Mouse (Mus musculus) limb, embryonic 14.5 days (tissue): ENCODE data around the gene Paox. TPM values are rescaled to one million over a fixed set of nuclear protein-coding genes. Genes with fewer than 3 reads are reported as not detected.
"Not testable (repeated sequence)": the region's sequence is repeated elsewhere in the genome, so short reads cannot be mapped to it uniquely, and the experiment has no call there.

Source experiments
- ATAC-seq: fragments of 200-750 bp; cut with Nextera tagmentation; 2 replicates; pipeline ENCODE4 v1.8.0; 2017; ENCODE audit warnings: low read depth, moderate number of reproducible peaks, moderate TSS enrichment; ENCODE audit not compliant: low FRiP score
- DNase-seq: peaks from one replicate; pipeline ENCODE4 v3.0.0-alpha.2; 2015; ENCODE audit warnings: low spot score
- H3K27ac ChIP-seq: fragments of 300-500 bp; sonication (generic); replicated peaks from 2 replicates; pipeline ENCODE4 v1.5.1; 2014; ENCODE audit warnings: low read depth, mild to moderate bottlenecking, low read length, moderate library complexity, mixed read lengths
- H3K27me3 ChIP-seq: fragments of 300-500 bp; sonication (generic); 2 replicates; pipeline ENCODE4 v1.6.1; 2014; ENCODE audit warnings: low read length, mixed read lengths; ENCODE audit not compliant: control insufficient read depth, insufficient read depth
- H3K36me3 ChIP-seq: fragments of 300-500 bp; sonication (generic); 2 replicates; pipeline ENCODE4 v1.6.1; 2014; ENCODE audit warnings: mild to moderate bottlenecking, low read length, moderate library complexity, mixed read lengths; ENCODE audit not compliant: control insufficient read depth, insufficient read depth
- H3K4me1 ChIP-seq: fragments of 300-500 bp; sonication (generic); 2 replicates; pipeline ENCODE4 v1.6.1; 2014; ENCODE audit warnings: antibody characterized with exemption, low read length, mixed read lengths; ENCODE audit not compliant: control insufficient read depth, insufficient read depth
- H3K4me2 ChIP-seq: fragments of 300-500 bp; sonication (generic); replicated peaks from 2 replicates; pipeline ENCODE4 v1.6.1; 2014; ENCODE audit warnings: low read depth, mild to moderate bottlenecking, low read length, moderate library complexity; ENCODE audit not compliant: severe bottlenecking
- H3K4me3 ChIP-seq: fragments of 300-500 bp; sonication (generic); replicated peaks from 2 replicates; pipeline ENCODE4 v1.5.1; 2014; ENCODE audit warnings: low read length
- H3K9ac ChIP-seq: fragments of 300-500 bp; sonication (generic); 2 replicates; pipeline ENCODE4 v1.6.1; 2014; ENCODE audit warnings: mild to moderate bottlenecking, low read depth, low read length, moderate library complexity; ENCODE audit not compliant: severe bottlenecking
- H3K9me3 ChIP-seq: fragments of 300-500 bp; sonication (generic); 2 replicates; pipeline ENCODE4 v1.6.1; 2016; ENCODE audit warnings: low read length; ENCODE audit not compliant: control insufficient read depth
- POLR2A ChIP-seq: fragments of 200-500 bp; IDR thresholded peaks from 2 replicates; pipeline ENCODE4 v1.8.0; 2012; ENCODE audit warnings: inconsistent platforms, mild to moderate bottlenecking, moderate library complexity, borderline replicate concordance; ENCODE audit not compliant: insufficient read depth, insufficient read length; ENCODE audit errors: extremely low read depth
- WGBS: fragments of 180-500 bp; shearing (Covaris S2); extraction: QIAGEN DNeasy Blood & Tissue Kit; methylation state at CpG from one replicate; pipeline ENCODE4 v1.1.7; 2014; 5-methylcytosine and 5-hydroxymethylcytosine counted together
- polyA plus RNA-seq, 2 experiments: library from polyadenylated mRNA; depleted of rRNA in 1 of 2; stranded (reverse) in 1 of 2; unstranded in 1 of 2; fragments of >200 nt; fragmentation: Nextera tagmentation in 1 of 2; extraction: Ambion mirVana in 1 of 2; gene quantifications; 2 replicates each; pipeline versions ENCODE4 v1.2.1 to v1.2.3; 2012 to 2014

The Paox gene
- polyA plus RNA-seq, 2 experiments, result 12.6 to 17.8 TPM

GRCm38 (mm10) chr7:140126934-140127333 is 11.3 kb downstream of the Paox start:
- no peak overlapping the region for H3K4me3 ChIP-seq
- 81% methylated on average over 3 of the region's 3 CpGs for WGBS
- H3K9me3 ChIP-seq, result no peaks in the 10 kb centered on the region
- no peak for TF ChIP-seq POLR2A
- H3K27ac ChIP-seq, result no peak overlapping the region
- peaks cover 5% of the 10 kb centered on the region; the same call in 1 of the 2 replicates for H3K4me1 ChIP-seq
- no peaks in the 10 kb centered on the region for H3K27me3 ChIP-seq
- no peak overlapping the region for H3K4me2 ChIP-seq
- ATAC-seq, result no peak
- peaks cover 13% of the 10 kb centered on the region for H3K36me3 ChIP-seq
- DNase-seq, result no peak
- no peak overlapping the region for H3K9ac ChIP-seq

- 87% methylated on average over 2 of the region's 2 CpGs for WGBS
These were observed 12.3 kb downstream of the Paox start for GRCm38 (mm10) chr7:140127911-140128310.

DNA sequence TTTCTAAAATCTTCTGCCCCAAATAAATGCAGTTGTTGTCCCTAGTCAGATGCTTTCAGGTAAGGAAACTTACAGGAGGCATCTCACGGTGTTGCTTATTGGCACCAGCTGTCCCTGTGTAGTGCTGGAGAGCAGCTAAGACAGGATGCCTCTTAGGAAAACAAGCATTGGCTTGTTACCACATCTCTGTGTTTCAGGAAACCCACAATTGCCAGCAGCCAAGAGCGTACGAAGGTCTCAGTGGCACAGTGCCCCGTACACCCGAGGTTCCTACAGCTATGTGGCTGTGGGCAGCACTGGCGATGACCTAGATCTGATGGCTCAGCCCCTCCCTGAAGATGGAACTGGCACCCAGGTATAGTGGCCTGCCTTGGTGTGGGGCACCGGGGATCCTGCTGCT is 16.6 kb downstream of the Paox start:
- WGBS, result 96% methylated on average over 7 of the region's 7 CpGs

More at GRCm38 (mm10) chr7:140127911-140128310, 12.3 kb downstream of the Paox start:
- H3K9me3 ChIP-seq, result no peaks in the 10 kb centered on the region
- peaks cover 5% of the 10 kb centered on the region; the same call in 1 of the 2 replicates for H3K4me1 ChIP-seq
- DNase-seq (no peak), ATAC-seq (no peak)
- no peak overlapping the region for H3K27ac ChIP-seq
- H3K9ac ChIP-seq, result no peak overlapping the region
- H3K4me2 ChIP-seq, result no peak overlapping the region
- H3K4me3 ChIP-seq, result no peak overlapping the region
- H3K27me3 ChIP-seq, result no peaks in the 10 kb centered on the region
- TF ChIP-seq POLR2A, result no peak
- peaks cover 13% of the 10 kb centered on the region for H3K36me3 ChIP-seq

DNA sequence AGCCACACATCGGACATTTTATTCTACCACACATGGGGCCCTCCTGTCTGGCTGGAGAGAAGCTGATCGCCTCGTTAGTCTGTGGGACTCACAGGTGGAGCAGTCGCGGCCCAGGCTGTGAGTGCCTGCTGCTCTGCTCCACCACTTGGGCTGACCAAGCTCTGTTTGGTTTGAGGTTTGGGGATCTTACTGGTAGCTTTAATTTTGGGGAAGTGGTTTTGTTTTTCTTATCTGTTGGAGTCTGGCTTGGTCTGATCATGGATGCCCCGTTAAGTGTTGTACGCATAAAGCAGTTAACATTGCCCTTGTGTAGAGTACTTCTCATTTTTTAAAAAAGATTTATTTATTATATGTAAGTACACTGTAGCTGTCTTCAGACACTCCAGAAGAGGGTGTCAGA is 18.4 kb downstream of the Paox start:
- ATAC-seq, result not testable (repeated sequence)

More for the DNA sequence above, 16.6 kb downstream of the Paox start:
- not testable (repeated sequence) for H3K4me1 ChIP-seq, H3K9me3 ChIP-seq, ATAC-seq, DNase-seq, H3K4me3 ChIP-seq, H3K27ac ChIP-seq, H3K4me2 ChIP-seq, H3K27me3 ChIP-seq, H3K9ac ChIP-seq
- H3K36me3 ChIP-seq, result peaks cover 26% of the 10 kb centered on the region

DNA sequence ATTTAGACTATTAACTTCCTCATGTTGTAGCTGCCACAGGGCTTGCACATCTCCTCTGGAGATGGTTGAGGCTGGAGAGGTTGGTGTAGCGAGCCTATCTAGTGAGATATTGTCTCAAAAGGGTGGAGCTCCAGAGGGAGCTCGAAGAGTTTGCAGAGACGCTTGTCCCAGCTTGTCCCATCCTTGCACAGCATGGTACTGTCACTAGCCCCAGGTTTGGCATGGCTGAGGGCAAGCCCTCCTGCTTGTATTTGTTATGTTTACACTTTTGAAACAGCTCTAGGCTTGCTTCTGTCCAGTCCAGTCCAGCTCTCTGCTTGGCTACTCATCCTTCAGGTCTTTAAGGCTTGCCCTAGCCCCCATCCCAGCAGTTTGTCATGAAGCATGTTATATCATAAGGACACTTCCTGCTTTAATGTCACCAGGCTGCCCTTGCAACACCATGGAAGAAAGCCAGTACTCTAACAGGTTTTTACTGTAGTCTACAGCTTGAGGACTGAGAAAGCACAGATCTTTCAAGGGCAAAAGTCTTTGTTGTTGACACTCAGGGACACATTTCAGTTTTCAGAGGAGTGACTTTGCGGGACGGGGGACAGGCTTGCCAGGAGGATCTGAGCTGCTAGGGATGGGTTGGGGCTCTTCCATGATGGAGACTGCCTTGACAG is 19.6 kb downstream of the Paox start:
- no peaks in the 10 kb centered on the region for H3K27me3 ChIP-seq
- 87% methylated on average over 5 of the region's 5 CpGs for WGBS
- H3K4me3 ChIP-seq, result no peak overlapping the region
- no peaks in the 10 kb centered on the region for H3K4me1 ChIP-seq
- no peak overlapping the region for H3K27ac ChIP-seq
- H3K4me2 ChIP-seq, result no peak overlapping the region
- TF ChIP-seq POLR2A, result no peak
- peaks cover 17% of the 10 kb centered on the region for H3K36me3 ChIP-seq
- DNase-seq (no peak), ATAC-seq (no peak)
- no peaks in the 10 kb centered on the region for H3K9me3 ChIP-seq
- no peak overlapping the region for H3K9ac ChIP-seq

More for the DNA sequence above, 18.4 kb downstream of the Paox start:
- H3K4me3 ChIP-seq, H3K27me3 ChIP-seq, H3K4me2 ChIP-seq, H3K9me3 ChIP-seq, H3K27ac ChIP-seq, H3K9ac ChIP-seq, H3K4me1 ChIP-seq, DNase-seq: not testable (repeated sequence)
- 91% methylated on average over 3 of the region's 7 CpGs for WGBS
- peaks cover 26% of the 10 kb centered on the region for H3K36me3 ChIP-seq
